Mouse (Mus musculus): ENCODE data around the gene Nacc1. TPM values are rescaled to one million over a fixed set of nuclear protein-coding genes. Genes with fewer than 3 reads are reported as not detected.

The Nacc1 gene
- total RNA-seq, 2 experiments from 2014 or later = 59.1 to 62.9 TPM

DNA sequence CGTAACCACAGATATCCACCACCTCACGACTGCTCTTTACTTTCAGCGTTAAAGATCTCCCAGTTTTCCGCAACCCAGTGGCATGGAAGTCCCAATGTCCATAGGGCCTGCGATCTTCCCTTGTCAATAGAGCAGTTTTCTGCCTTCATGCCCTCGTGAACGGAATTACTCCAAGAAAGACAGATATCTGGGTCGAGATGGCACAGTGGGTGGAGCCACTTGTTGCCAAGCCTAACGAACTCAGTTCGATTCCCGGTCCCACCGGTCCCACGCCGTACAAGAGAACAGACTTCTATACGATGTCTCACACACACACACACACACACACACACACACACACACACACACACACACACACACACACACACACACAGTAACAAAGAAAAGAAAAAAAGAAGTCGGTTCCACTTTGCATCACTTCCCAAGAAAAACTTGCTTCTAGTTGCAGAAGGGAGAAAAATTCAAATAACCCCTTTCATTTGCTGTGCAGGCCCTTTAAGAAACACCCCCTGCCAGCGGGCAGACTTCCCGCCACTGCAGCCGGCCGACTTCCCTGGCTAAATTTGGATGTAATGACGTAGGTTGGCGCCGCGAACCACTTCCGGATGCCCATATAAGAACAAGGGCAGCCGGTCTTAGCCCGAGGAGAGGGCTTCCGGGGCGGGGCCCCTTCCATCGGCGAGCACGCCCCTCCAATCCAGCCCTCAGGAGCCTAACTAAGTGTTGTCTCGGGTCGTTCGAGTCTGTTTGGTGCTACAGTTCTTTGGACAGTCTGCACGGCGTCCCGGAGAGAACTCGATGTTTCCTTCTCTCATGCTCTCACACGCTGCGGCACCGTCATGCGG is 24.0 kb downstream of the Nacc1 start:
- DNase-seq = peak; percentile 97

GRCm38 (mm10) chr8:84662581-84663065 is 25.0 kb downstream of the Nacc1 start, which contains the start of gene Ier2:
Gene Ier2 (minus strand): TSS chr8:84662852.
- peak; percentile 97 for DNase-seq

GRCm38 (mm10) chr8:84661961-84662571 is 25.6 kb downstream of the Nacc1 start:
- DNase-seq = peak; percentile 69

DNA sequence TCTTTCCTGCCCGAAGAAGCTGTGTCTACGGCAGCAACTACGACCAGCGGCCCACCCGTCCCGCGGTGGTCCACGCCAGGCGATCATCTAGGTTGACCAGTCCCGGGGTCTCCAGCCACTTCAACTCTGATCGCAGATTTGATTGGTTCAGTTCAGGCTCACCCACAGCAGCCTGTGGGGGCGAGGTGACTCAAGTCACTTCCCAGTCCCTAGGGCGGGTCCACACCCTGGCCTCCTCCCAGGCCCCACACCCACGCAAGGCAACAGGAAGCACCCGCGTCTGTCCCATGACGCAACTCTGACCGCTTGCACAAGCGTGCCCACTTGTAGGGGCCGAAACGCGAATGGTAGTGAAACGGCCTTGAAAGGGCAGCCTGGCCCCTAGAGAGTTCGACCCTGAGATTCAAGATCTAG is 26.2 kb downstream of the Nacc1 start:
- DNase-seq = peak; percentile 94

DNA sequence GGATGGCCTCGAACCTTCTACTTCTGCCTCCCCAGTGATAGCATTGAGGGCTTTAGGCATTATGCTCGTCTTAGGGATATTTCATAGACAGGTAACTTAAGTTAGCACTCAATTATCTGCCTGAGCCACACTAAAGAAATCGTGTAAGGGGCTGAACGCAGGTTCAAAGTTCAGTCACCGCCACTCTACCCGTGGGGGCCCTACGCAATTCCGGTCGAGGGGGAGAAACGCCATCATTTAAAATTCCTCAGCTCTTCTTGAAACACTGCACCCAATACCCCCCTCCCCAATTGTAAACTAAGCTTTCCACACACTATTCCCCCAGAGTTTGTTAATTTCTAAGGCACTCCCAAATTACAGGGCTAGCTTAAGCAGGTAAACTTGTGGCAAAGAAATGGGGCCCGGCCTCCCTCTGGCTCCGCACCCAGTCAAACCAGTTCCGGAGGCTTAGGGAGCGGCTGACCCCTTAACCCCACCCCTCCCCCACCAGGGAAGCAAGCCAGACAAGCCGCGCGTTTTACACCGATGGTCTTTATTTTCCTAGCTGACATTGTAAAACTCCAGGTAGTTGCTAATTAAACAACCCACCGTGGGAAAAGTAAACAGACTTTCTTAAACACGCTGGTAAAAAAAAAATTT is 26.7 kb downstream of the Nacc1 start:
- peak; percentile 79 for DNase-seq

DNA sequence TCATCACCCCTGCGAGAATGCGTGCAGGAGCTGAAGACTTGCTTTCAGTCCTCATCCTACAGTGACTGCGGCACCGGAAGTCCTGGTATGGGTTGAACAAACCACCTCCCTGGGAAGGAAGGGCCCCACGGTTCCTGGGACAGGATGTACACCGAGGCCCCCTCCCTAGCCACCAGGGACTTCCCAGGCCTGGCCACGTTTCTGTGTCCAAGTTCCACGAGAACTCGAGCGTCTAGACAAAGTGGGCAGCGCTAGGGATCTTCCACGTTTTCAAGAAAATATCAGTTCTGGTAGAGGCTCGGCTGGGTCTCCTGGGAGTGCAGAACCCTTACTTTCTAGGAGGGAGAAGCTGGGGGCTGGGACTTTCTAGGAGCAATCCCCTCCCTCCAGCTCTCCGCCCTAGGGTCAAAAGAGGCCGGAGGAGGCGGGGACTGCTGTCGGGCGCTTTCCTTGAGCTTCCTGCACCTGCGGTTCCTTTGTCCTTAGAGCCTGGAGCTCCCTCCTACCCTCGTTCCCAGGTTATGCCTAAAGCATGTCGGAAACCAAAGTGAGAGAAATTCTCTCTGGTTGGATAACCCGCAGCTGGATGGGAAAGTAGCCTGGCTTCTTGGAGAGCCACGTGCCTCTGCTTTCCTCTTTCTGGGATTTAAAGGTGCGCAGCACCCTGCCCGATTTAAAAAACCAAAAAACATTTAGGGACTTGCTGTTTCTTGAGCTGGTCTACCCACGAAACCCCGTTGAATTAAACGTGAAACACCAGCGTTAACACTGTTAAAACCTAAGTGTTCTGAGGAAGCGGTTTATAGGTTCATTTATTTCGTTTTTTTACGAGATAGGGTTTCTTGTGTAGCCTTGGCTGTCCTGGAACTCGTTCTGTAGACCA is 27.5 kb downstream of the Nacc1 start:
- DNase-seq = peak; percentile 68

GRCm38 (mm10) chr8:84658951-84659350 is 28.7 kb downstream of the Nacc1 start:
- no peak for DNase-seq

DNA sequence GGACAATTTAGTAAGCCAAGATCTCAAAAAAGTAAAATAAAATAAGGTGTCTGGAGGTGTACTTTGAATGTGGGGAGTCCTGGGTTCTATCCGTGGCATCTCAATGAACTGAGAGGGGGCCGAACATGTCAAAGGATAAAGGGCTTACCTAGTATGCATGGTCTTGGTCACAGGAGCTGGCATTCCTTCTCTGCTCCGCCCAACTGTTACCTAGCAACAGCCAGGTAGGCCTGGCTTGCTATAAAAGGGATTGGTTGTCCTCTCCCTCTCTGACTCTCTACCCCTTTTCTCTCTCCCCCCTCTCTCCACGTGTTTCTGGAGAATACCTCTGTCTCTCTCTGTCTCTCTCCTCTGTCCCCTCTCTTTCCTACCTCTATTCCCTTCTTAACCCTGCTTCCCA is 30.0 kb downstream of the Nacc1 start:
- DNase-seq = no peak

- no peak for DNase-seq
Observed at GRCm38 (mm10) chr8:84657203-84657602, 30.5 kb downstream of the Nacc1 start.

GRCm38 (mm10) chr8:84656641-84657126 is 31.0 kb downstream of the Nacc1 start:
- DNase-seq = peak; percentile 82

DNA sequence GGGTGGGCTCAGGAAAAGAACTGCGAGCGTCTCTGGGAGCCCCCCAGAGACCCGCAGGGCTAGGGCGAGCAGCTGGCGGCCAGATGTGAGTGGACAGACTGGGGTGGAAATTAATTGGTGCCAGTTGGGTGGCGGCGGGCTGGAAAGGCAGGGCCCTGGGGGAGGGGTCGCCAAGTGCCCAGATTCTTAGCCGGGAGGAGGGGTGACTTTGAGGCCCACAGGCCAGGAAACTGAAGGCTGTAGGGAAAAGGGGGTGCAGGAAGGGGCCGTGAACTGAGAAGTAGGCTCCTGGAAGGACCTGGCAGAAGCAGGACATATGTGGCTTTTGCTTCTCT is 31.5 kb downstream of the Nacc1 start:
- DNase-seq = no peak

DNA sequence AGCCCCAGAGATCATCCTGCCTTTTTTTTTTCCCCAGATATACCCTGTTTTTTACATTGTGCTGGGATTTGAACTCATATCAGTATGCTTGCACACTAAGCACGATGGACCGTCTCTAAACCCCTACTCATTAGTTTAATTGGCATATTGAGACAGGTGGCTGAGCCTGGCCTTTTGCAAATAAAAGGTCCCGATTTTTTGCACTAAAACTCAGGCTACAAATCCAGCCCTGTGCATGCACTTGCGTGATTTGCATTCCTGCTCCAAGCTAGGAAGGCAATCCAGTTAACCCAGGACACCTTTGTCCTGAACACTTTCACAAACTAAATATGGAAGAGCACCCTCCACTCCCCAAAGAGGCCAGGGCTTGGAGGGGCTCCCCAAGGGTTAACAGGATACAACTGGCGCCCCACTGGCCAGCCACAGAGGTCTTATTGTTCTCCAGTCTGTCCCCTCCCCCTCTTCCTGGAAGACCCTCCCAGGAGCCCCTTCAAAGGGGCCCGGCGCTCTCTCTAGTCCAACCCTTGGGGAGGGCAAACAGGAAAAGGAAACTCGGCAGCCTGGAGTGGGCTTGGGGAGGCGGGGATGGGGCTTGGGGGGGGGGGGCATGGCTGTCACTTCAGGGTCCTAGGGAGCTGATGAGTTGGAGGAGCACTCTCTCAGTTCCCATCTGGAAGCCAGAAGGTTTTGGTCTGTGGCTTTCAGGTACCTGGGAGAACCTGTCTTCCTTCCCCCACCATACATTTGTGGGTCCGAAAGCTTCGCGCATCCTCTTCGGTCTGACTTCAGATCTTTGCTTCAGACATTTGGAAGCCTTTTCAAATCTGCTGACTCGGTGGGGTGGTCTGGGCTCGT is 32.1 kb downstream of the Nacc1 start:
- peak; percentile 35 for DNase-seq

- no peak for DNase-seq
Observed at GRCm38 (mm10) chr8:84654597-84654996, 33.1 kb downstream of the Nacc1 start.

GRCm38 (mm10) chr8:84653092-84653631 is 34.5 kb downstream of the Nacc1 start:
- DNase-seq = no peak

- no peak for DNase-seq
Observed at GRCm38 (mm10) chr8:84650213-84650612, 37.4 kb downstream of the Nacc1 start.

DNA sequence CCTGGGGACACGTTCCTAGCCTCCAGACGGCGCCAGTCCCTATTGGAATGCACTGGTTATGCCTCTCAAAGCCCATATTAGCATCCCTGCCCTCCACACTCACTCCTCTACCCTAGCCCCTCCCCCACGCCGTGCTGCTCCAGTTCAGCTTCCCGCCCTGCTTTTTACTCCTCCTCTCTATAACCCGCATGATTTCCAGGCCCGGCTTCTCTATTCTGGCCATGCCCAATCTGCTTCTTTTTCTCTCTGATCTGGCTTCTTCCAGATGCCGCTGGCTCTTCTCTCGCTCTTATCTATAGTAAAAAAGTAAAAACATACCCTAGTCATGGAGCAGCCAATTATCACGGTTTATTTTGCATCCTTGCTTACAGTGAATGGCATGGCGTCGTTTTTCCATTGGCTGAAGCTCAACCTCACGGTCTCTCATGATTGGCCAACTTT is 40.2 kb downstream of the Nacc1 start:
- DNase-seq = no peak

GRCm38 (mm10) chr8:84646800-84647199 is 40.9 kb downstream of the Nacc1 start:
- no peak for DNase-seq

DNA sequence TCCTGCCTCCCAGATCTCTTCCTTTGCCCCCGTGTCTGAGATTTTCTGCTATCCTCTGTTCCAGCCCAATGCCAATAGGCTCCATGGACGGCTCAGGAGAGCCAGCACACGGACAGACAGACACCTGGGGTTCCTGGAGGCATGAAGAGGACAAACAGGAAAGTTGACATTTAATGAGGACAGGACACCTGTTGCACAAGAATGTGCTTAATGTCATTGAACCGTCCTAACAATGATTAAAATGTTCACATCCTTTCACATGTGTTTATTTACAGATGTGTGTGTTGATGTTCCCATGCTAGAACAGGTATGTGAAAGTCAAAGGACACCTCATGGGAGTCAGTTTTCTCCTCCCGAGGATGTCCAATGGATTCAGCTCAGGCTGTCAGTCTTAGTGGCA is 44.6 kb downstream of the Nacc1 start:
- no peak for DNase-seq

- no peak for DNase-seq
Observed at GRCm38 (mm10) chr8:84641578-84642361, 45.9 kb downstream of the Nacc1 start.
